Mouse (Mus musculus) lung, postnatal 4 days (tissue): ENCODE measurements at regions not wholly inside any gene's neighbourhood (a gene's known extent, or its start where the extent isn't known, plus 50 kb on each side); places are given as distances from the start of the nearest gene placed in this dataset.
"Not testable (repeated sequence)": the region's sequence is repeated elsewhere in the genome, so short reads cannot be mapped to it uniquely, and the experiment has no call there.

Source experiments
- DNase-seq, 2 experiments: peaks; one replicate each; pipeline ENCODE4 v3.0.0; 2021

DNA sequence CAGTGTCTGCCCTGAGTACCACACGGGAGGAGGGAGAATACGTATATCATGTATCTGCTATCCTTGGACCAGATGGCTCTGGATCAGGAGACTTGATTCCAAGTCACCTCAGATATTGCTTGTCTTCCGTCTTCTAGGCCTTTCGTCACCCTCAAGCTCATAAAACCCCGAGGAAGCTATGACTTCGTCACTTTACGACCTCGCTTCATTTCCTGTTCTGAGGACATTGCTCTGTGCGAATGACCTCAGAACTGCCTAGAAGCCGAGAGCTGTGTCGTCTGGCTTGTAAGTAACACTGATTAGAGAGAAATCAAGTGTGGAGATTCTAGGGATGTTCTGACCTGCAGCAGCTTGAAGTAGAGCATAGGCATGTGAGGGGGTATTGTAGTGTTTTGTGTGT lies 108.4 kb upstream of the Shb start:
- DNase-seq = no peak

DNA sequence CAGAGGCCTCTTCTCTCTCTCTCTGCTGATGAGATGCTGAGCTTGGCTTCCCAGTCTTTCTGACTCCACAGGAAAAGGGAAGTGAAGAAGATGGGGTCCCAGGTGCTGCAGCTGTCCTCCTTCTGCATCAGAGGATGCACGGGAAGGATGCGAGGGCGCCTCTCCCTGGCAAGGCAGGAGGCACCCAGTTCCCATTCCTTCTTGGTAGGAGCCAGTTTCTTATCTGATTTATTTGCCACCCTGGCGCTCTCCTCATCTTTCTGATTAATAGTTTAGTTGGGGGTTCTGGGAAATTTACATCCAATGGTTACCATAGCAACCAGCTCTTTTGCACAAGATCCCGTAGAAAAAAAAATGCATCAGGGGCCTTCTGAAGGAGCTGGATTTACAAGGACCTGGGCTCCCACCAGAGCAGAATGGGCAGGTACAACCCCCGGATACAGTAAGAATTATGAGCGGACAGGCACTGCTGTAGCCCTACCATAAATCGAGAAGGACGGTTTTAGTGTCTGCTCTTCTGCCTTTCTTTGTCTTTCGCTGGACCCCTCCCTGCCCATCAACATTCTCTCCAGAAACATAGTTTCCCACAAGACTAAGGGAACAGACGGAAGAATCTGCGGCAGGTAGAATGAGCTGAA lies 107.2 kb upstream of the Shb start:
- no peak for DNase-seq

DNA sequence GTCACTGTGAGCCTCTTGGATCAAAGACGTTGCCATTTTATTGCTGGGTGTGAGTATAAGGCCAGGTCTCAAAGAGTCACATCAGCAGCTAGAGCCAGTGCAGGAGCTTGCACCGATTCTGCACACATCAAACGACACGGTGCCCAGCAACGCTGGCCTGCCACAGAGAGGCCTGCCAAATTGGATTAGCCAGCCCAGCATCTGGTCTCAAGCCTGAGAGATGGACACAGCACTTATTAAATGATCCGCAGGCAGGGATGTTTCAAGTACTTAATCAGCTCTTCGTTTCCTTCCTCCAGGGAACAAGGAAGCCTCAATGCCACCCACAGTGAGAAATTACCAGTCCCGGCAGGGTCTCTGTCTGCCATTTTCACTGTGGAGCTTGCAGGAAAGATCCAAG lies 106.1 kb upstream of the Shb start:
- no peak for DNase-seq

DNA sequence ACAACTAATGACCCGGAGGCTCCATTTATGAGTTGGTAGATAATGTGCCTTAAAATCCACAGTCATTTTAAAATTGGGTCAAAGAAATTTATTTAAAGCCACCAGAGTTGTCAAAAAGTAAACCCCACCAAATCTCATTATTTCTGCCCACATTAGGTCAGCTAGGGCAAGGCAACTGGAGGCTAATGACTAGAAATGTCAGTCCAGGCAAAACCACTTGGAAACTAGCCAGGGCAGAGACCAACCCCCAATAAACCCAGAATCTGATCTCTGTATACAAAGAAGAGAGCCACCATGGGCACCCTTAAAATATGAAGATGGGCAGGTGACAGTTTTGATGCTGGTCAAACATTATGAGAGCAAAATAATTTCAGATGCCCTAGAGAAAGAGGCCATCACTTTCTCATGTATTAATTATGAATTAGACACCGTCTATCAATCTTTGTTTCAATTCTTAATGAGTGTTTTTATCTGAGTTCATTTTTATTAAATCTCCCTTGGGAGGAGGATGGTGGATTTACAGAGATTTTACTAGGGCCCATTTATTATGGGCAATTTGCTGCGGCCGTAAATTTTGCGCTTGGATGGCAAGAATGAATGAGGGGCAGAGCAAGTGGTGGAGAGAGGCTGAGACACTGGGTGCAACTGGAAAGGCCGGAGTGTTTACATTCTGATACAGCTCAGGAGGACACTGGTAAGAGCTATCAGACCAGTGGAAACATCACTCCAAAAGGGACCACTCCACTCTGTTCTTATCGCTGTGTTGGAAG lies 99.2 kb upstream of the Shb start:
- no peak for DNase-seq

DNA sequence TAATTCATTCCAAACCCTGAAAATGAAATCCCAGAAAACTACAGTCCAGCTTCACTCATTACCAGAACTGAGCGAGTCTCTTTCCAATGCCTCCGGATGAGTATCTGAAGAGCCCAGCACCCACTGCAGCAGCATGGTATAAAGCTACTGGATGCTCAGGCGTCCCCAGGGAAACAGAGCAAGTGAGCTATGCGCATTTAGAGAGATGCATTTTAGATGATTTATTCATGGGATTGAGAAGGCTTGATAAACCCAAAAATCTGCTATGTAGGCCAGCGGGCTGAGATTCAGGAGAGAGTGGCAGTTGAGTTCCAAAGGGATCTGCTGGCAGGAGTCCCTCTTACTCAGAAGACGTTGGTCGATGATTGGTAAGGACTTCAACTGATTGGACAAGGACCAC lies 93.4 kb upstream of the Shb start:
- no peak for DNase-seq

DNA sequence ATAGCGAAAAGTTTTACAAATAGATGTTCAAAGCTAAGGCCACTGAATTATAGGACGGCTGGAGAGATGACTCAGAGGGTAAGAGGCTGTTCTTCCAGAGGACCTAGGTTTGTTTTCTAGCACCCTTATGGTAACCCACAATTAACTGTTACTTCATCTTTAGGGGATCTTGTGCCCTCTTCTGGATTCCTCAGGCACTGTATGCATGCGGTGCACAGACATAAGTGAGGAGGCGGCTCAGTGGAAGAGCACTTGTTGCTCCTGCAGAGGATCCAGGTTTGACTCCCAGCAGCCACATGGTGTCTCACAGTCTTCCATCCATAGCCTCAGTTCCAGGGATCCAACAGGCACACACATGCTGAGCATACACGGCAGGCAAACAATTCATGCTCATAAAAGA lies 89.7 kb upstream of the Shb start:
- no peak for DNase-seq

DNA sequence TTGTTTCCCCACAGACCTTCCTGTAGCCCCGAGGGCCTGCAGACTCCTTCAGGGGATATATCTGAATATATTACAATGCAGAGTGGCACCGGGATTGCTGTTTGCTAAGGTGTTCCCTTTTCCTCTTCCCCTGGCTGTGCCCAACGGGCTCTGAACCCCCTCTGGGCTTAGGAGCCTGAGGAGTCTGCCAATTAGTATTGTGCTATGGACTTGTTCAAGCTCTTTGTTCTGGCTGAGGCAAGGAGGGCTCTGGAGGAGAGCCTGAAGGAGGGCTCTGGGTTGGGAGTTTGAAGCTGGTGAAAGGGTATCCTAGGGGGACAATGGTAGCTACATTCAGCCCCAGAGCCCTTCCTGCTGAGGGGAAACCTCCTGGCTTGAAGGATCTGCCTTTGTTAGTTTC lies 84.9 kb upstream of the Shb start:
- DNase-seq = no peak

DNA sequence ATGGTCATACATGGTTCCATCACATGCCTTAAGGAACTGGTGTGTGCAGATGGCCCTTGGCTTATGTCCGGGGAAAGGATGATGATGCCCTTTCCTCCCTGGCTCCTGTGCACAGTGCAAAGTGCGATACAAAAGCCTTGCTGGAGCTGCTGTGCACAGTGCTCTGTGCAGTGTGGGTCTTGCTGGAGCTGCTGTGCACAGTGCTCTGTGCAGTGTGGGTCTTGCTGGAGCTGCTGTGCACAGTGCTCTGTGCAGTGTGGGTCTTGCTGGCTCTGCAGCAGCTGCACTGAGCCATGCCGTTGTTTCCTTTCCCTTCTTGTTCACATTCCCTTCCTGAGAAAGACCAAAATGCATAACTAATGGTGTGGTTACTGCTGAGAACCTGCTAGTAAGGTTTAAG lies 81.2 kb upstream of the Shb start:
- DNase-seq = not testable (repeated sequence)

DNA sequence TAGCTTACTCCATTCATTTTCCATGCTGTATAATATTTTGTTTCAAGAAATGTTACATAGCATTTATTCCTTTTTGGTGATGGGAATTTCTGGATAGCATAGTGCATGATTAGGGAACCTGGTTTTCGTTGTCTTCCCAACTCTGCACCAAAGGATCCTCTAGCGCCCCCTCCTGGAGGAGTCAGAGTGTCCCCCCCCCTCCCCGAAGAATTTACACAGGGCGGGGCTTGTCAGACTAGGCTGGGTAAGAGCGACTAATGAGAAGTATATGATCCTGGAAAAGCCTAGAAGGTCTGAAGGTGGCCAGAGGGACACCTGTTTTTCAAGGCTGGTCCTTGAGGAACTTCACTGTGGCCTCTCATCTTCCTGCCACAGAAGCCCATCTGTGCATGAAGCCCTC lies 79.9 kb upstream of the Shb start:
- peak; percentile 37 to 70 for DNase-seq

DNA sequence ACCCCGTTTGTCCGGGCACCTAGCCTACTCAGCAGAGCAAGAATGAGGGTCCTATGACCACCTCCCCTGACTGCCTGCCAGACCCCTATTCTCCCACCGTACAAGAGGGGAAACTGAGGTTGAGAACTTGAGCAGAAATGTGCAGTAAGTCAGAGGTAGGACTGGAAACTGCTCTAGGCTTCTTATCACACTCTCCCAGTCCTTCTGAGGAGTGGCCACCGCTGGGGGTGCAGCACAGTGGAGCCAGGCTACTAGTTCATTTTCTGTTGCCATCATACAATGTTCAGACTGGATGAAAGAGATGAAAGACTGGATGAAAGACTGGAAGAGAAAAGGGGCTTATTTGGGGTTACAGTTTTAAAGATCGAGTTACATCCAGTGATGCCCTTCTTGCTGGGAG lies 78.7 kb upstream of the Shb start:
- no peak for DNase-seq

DNA sequence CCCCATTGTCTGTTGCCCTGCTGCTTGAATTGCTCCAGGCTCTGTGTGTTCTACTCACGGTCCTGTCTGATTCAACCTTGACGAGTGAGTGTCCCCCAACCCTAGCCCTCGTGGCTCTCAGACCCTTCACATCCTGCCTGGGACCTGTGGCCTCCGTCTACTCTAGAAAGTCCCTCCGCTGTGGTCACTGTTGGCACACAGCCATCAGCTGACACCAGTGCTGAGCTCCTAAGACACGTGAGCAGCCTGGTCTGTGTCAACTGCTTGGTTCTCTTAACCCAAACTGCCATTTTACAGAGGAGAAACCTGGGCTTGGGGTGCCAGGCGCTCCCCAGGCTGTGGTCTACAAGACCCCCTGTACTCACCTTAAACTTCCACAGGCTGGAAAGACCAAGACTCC lies 74.3 kb upstream of the Shb start:
- DNase-seq = peak in 1 of 2 experiments; percentile 39

DNA sequence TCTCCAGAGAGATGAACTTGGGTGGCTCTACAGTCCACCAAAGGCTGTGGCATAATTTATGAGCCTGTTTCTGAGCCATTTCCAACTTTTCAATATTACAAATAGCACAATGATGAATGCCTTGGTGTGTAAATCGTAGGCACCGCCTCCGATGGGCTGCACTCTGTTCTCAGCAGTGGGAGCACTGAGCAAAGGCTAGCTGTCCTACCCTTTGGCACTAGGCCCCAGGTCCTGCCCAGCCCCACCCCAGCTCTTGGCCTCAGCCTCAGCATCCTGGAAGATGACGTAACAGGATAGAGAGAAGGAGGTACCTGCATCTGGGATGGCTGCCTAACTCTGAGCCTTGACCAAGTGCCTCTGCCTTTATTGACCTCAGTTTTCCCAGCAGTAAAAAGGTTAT lies 73.4 kb upstream of the Shb start:
- no peak for DNase-seq

DNA sequence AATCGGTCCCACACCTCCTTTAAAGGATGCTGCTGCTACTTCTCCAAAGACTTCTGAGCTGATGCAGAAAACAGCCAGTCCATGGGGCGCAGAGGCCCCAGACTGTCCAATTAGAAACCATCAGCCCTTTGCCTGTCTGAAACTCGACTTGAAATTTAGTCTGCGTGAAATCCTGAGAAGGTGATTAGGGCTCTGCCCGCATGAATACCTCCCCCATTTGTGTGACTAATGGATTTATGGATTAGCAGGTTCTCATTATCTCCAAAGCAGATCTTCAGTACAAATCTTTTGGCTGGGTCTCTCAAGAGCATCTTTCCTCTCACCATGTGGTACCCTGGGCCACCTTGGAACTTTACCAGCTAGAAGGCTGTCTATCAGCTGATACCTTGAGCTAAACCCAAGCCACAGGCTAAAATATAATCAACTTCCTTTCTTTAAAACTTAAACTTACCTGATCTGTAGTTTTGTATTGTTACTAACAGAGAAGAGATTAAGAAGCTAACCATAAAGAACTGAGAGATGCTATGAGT lies 72.1 kb upstream of the Shb start:
- no peak for DNase-seq

DNA sequence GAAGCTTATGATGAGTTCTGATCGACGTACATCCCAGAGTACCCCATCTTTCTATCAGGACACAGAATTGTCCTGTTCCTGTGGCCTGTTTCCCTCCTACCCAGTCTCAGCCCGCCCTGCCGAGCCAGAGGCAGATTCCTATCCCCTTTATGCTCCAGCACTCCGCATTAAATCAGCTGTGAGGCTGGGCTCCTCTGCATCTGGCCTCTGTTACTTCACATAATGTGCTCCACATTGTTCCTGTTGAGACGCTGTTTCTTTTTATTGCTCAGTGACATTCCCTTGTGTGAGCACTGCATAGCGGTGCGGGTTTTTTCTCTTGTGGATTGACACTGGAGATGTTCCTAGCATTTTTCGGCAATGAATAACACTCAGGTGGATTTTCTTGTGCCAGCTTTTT lies 68.2 kb upstream of the Shb start:
- no peak for DNase-seq

DNA sequence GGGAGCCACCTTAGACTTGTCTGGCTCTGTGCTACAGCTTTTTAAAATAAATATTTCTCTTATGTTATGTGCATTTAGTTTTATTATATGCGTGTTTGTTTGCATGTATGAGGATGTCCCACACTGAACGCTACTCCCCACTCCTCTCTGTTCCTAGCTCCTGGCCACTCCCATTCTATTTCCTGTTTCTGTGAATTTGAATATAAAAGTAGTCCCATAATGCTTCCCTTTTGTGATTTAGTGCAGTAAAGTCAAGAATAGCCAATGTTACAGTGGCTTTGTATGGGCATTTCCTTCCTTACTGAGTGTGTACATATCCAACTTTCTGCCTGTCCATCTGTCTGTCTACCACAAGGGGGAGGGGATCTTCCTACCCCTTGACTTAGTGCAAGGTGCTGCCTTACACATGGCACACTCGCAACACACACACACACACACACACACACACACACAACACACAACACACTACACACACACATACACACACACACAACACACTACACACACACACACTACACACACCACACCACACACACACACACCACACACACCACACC lies 61.2 kb upstream of the Shb start:
- no peak for DNase-seq

DNA sequence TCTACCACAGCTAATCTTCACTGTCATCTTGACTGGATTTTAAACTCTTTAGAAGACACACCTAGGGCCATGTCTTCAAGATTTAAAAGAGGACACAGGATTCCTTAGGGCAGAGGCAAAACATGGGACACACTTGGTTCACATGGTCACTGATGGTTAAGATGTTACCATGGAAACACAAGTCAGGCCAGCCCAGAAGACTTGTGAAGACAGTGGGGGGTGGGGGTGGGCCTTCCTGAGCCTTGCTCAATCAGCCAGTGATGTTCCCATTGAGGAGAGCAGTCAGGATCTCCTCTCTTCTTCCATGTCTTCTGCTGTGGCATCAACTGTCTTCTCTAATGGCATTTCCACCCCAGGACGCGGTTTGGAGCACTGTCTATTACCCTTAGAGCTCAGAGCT lies 60.5 kb upstream of the Shb start:
- DNase-seq = no peak

DNA sequence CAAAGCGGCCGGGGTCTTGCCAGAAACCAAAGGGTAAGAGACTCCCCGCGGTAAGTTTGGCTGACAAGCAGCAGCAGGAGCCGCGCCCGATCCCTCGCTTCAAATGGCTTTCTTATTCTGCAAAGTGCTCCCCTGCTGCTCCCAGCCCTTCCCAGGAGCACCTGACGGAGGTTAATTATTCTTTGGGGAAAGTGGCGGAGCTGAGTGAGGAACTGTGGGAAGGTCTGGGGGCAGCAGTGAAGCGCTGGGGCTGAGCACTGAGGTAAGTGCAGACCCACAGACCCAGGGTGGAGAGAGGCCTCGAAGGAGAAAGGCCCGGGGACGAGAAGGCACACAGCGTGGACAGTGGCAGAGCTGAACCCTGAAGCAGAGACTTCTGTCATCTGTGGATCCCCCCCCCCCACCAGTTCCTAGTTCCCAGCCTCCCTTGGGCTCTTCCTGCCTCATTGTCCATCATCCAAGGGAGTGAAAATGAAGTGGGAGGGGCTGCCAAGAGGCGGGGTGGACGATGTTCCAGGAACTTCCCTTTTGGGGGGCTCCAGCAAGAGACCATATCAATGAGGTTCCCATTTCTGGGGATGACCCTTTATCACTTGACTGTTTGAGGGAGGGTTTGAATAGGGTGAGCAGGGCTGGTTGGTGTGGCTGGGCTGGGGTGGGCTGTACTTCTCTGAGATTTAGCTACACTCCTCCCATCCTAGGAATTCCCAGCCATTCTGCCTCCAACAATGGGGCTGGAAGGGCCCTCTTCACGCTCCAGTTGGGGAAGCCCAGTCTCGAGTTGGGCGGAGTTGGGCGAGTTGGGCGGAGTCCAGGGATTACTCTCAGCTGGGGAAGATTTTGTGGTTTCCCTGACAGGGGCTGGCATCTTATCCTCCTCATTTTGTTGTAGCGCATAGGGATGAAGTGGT lies 59.4 kb upstream of the Shb start:
- no peak for DNase-seq

DNA sequence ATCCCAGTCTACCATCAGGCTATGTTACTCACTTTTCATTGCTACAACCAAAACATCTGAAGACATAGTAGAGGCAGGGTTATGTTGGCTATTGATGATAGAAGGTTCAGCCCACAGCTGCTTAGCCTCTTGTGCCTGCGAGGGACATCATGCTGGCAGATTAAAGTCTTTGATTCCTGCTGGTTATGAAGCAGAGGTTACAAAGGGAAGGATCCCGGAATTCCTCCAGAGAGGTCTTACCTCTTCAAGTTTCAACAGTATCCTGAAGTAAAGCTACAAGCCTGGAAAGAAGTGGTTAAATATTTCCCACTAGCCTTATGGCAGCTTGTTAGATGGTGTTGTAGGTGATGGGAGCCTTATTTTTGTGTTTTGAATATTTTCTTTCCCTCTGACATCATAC lies 58.6 kb upstream of the Shb start:
- no peak for DNase-seq

DNA sequence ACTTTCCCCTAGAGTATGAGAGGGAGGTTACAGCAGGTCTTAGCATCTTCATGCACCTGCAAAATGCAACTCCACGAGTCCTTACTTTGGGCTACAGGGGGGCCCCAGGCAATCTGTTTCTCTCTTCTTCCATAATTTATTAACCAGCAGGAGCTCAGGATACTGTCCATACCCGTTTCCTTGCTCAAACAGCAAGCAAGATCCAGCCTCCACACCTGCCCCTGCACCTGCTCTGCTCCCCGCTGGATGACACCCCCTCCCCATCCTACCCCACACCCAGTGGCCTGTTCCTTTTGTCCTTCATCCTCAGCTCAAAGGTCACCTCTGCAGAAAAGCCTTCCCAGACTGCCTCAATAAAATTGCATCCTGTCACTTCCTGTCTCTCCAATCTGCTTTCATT lies 56.1 kb upstream of the Shb start:
- DNase-seq = no peak

DNA sequence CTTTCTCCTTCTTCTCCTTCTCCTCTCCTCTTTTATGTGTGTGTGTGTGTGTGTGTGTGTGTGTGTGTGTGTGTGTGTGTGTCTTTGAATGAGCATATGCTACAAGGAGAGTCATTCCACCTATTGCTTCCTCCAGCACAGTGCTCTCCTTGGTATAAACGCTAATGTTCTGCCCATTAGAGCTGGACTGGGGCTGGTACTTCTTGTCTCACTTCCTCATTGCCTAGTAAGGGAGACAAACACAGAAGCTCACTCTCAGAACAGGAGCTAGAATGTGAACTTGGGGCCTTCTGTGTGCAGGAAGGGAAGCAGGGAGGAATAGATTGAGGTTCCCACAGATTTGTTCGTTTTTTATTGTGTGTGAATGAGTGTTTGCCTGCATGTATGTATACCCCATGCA lies 54.9 kb upstream of the Shb start:
- DNase-seq = no peak

DNA sequence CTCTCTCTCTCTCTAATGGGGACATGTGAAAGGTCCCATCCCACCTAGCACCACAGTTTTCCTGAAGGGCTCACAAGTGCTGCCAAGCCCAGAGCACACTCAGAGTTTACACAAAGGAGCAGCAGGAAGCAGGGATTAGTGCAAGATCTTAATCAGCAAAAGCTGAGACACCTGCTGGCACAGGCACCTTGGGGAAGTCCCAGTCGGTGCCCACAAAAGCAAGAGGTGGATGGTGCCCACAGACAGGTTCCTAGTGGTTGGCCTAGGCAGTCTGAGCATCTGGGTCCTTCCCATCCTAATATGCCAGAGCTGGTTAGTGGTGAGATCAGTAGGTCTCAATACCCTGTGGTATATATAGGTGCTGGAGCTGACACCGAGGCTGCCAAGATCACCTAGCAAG lies 54.0 kb upstream of the Shb start:
- peak in 1 of 2 experiments; percentile 31 for DNase-seq

DNA sequence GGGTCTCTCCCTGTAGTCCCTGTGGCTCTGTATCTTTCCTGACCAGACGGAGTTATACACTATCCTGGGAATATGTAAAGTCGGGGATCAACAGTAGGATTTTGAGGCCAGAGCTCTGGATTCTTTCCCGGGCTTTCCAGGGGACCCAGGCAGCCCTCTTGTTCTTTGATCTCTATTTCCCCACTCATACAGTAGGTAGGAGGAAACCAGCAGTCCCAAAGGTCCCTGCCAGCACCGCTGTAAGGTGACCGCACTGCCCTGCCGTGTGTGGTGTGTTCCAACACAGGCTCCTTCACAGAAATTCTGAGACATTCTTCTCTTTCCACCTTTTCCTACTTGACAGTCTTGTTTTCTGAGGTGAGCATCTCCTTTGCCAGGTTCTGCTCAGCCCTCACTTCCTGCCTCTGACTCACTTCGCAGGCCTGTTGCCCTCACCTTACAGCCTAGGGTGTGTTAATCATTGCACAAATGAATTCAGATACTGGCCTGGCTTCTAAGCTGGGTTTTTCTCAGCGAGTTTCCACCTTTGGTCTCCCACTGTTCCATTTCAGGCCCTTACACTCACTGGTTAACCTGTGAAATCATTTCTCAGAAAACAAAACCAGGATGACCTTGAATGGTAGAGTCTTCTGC lies 53.0 kb upstream of the Shb start:
- no peak for DNase-seq

DNA sequence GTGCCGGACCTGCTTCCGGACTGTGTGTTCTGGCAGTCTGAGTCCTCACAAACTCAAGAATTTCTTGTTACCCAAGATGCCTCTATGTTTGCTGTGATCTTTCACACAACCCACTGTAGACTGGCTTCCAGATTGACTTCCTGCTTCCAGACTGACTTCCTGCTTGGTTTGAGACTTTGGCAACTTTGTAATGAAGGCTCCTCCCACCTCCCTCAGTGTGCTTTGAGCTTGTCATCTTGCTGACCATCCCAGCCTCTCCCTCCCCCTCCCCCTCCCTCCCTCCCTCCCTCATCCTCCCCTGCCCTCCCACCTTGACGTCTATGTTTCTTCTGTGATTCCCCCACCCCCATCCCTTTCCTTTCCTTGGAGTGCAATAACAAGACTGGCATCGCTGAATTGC lies 51.7 kb upstream of the Shb start:
- no peak for DNase-seq
